Mouse (Mus musculus): ENCODE data around the gene Samd8. TPM values are rescaled to one million over a fixed set of nuclear protein-coding genes. Genes with fewer than 3 reads are reported as not detected.

Samd8 gene
- polyA plus RNA-seq, 1 experiment from 2014 or later, result 12.5 TPM

GRCm38 (mm10) chr14:21720430-21721205 lies 29.7 kb upstream of the Samd8 start:
- H3K27ac ChIP-seq (ENCODE audit: low read length), result no peak overlapping the region
- no peak overlapping the region for H3K4me2 ChIP-seq (ENCODE audit: low read depth, low read length)
- H3K9me3 ChIP-seq (ENCODE audit: control insufficient read depth, low read length), result no peaks in the 10 kb centered on the region
- H3K36me3 ChIP-seq (ENCODE audit: control insufficient read depth, insufficient read depth, low read length), result no peaks in the 10 kb centered on the region
- 74% methylated on average over 4 of the region's 4 CpGs for whole genome bisulfite sequencing
- no peak for ATAC-seq
- H3K4me1 ChIP-seq (ENCODE audit: control insufficient read depth, insufficient read depth, low read length), result no peaks in the 10 kb centered on the region
- no peak overlapping the region for H3K9ac ChIP-seq (ENCODE audit: low read depth, low read length)
- no peak overlapping the region for H3K4me3 ChIP-seq (ENCODE audit: low read length)
- H3K27me3 ChIP-seq (replicated peaks; ENCODE audit: control insufficient read depth, insufficient read depth, low read length), result no peaks in the 10 kb centered on the region

- Histone ChIP-seq H3K4me1 (ENCODE audit: control insufficient read depth, insufficient read depth, low read length) (no peaks in the 10 kb centered on the region), H3K36me3 (ENCODE audit: control insufficient read depth, insufficient read depth, low read length) (no peaks in the 10 kb centered on the region), H3K4me3 (ENCODE audit: low read length) (no peak overlapping the region), H3K27ac (ENCODE audit: low read length) (no peak overlapping the region), H3K9me3 (ENCODE audit: control insufficient read depth, low read length) (no peaks in the 10 kb centered on the region), H3K27me3 (replicated peaks; ENCODE audit: control insufficient read depth, insufficient read depth, low read length) (no peaks in the 10 kb centered on the region), H3K4me2 (ENCODE audit: low read depth, low read length) (no peak overlapping the region), H3K9ac (ENCODE audit: low read depth, low read length) (no peak overlapping the region)
- no peak for ATAC-seq
- WGBS, result 81% methylated on average over 8 of the region's 8 CpGs
Observed at GRCm38 (mm10) chr14:21722021-21722698, 28.2 kb upstream of the Samd8 start.

GRCm38 (mm10) chr14:21729031-21729732 lies 21.1 kb upstream of the Samd8 start:
- Histone ChIP-seq H3K27me3 (replicated peaks; ENCODE audit: control insufficient read depth, insufficient read depth, low read length) (no peaks in the 10 kb centered on the region), H3K27ac (ENCODE audit: low read length) (no peak overlapping the region), H3K9ac (ENCODE audit: low read depth, low read length) (no peak overlapping the region), H3K4me2 (ENCODE audit: low read depth, low read length) (no peak overlapping the region), H3K9me3 (ENCODE audit: control insufficient read depth, low read length) (no peaks in the 10 kb centered on the region), H3K4me1 (ENCODE audit: control insufficient read depth, insufficient read depth, low read length) (no peaks in the 10 kb centered on the region), H3K4me3 (ENCODE audit: low read length) (no peak overlapping the region), H3K36me3 (ENCODE audit: control insufficient read depth, insufficient read depth, low read length) (no peaks in the 10 kb centered on the region)
- 79% methylated on average over 6 of the region's 6 CpGs for WGBS
- no peak for ATAC-seq

- no peaks in the 10 kb centered on the region for H3K36me3 ChIP-seq (ENCODE audit: control insufficient read depth, insufficient read depth, low read length)
- H3K4me2 ChIP-seq (ENCODE audit: low read depth, low read length), result no peak overlapping the region
- no peaks in the 10 kb centered on the region for H3K9me3 ChIP-seq (ENCODE audit: control insufficient read depth, low read length)
- no peaks in the 10 kb centered on the region for H3K27me3 ChIP-seq (replicated peaks; ENCODE audit: control insufficient read depth, insufficient read depth, low read length)
- H3K4me1 ChIP-seq (ENCODE audit: control insufficient read depth, insufficient read depth, low read length), result no peaks in the 10 kb centered on the region
- H3K27ac ChIP-seq (ENCODE audit: low read length), result no peak overlapping the region
- H3K4me3 ChIP-seq (ENCODE audit: low read length), result no peak overlapping the region
- no peak overlapping the region for H3K9ac ChIP-seq (ENCODE audit: low read depth, low read length)
- WGBS, result 90% methylated on average over 4 of the region's 4 CpGs
- no peak for ATAC-seq
Observed at GRCm38 (mm10) chr14:21729936-21730335, 20.4 kb upstream of the Samd8 start.

- H3K4me3 ChIP-seq (ENCODE audit: low read length), result no peak overlapping the region
- no peaks in the 10 kb centered on the region for H3K9me3 ChIP-seq (ENCODE audit: control insufficient read depth, low read length)
- no peak overlapping the region for H3K27ac ChIP-seq (ENCODE audit: low read length)
- H3K4me2 ChIP-seq (ENCODE audit: low read depth, low read length), result no peak overlapping the region
- H3K36me3 ChIP-seq (ENCODE audit: control insufficient read depth, insufficient read depth, low read length), result no peaks in the 10 kb centered on the region
- no peaks in the 10 kb centered on the region for H3K4me1 ChIP-seq (ENCODE audit: control insufficient read depth, insufficient read depth, low read length)
- ATAC-seq, result no peak
- no peak overlapping the region for H3K9ac ChIP-seq (ENCODE audit: low read depth, low read length)
- WGBS, result 89% methylated on average over 15 of the region's 15 CpGs
- H3K27me3 ChIP-seq (replicated peaks; ENCODE audit: control insufficient read depth, insufficient read depth, low read length), result no peaks in the 10 kb centered on the region
Observed at GRCm38 (mm10) chr14:21733131-21733905, 17.0 kb upstream of the Samd8 start.

GRCm38 (mm10) chr14:21740345-21740744 lies 10.0 kb upstream of the Samd8 start:
- H3K36me3 ChIP-seq (ENCODE audit: control insufficient read depth, insufficient read depth, low read length), result no peaks in the 10 kb centered on the region
- no peaks in the 10 kb centered on the region for H3K9me3 ChIP-seq (ENCODE audit: control insufficient read depth, low read length)
- H3K4me2 ChIP-seq (ENCODE audit: low read depth, low read length), result no peak overlapping the region
- no peak overlapping the region for H3K4me3 ChIP-seq (ENCODE audit: low read length)
- WGBS, result 90% methylated on average over 7 of the region's 7 CpGs
- no peak for ATAC-seq
- no peak overlapping the region for H3K27ac ChIP-seq (ENCODE audit: low read length)
- H3K9ac ChIP-seq (ENCODE audit: low read depth, low read length), result no peak overlapping the region
- no peaks in the 10 kb centered on the region for H3K4me1 ChIP-seq (ENCODE audit: control insufficient read depth, insufficient read depth, low read length)
- H3K27me3 ChIP-seq (replicated peaks; ENCODE audit: control insufficient read depth, insufficient read depth, low read length), result no peaks in the 10 kb centered on the region

- Histone ChIP-seq H3K4me2 (ENCODE audit: low read depth, low read length) (no peak overlapping the region), H3K4me1 (ENCODE audit: control insufficient read depth, insufficient read depth, low read length) (no peaks in the 10 kb centered on the region), H3K36me3 (ENCODE audit: control insufficient read depth, insufficient read depth, low read length) (no peaks in the 10 kb centered on the region), H3K9ac (ENCODE audit: low read depth, low read length) (no peak overlapping the region), H3K9me3 (ENCODE audit: control insufficient read depth, low read length) (no peaks in the 10 kb centered on the region), H3K4me3 (ENCODE audit: low read length) (no peak overlapping the region), H3K27ac (ENCODE audit: low read length) (no peak overlapping the region), H3K27me3 (replicated peaks; ENCODE audit: control insufficient read depth, insufficient read depth, low read length) (no peaks in the 10 kb centered on the region)
- 91% methylated on average over 3 of the region's 3 CpGs for WGBS
- 0 out of 2 replicates have a peak, but pooled peaks have one; percentile 26 for ATAC-seq
Observed at GRCm38 (mm10) chr14:21741314-21741713, 9.0 kb upstream of the Samd8 start.

GRCm38 (mm10) chr14:21741786-21742185 lies 8.5 kb upstream of the Samd8 start:
- Histone ChIP-seq H3K27me3 (replicated peaks; ENCODE audit: control insufficient read depth, insufficient read depth, low read length) (no peaks in the 10 kb centered on the region), H3K4me2 (ENCODE audit: low read depth, low read length) (no peak overlapping the region), H3K4me3 (ENCODE audit: low read length) (no peak overlapping the region), H3K9ac (ENCODE audit: low read depth, low read length) (0 out of 2 replicates have a peak overlapping the region, but pooled peaks have one; percentile 13), H3K27ac (ENCODE audit: low read length) (no peak overlapping the region), H3K9me3 (ENCODE audit: control insufficient read depth, low read length) (no peaks in the 10 kb centered on the region), H3K36me3 (ENCODE audit: control insufficient read depth, insufficient read depth, low read length) (no peaks in the 10 kb centered on the region), H3K4me1 (ENCODE audit: control insufficient read depth, insufficient read depth, low read length) (no peaks in the 10 kb centered on the region)
- WGBS, result 20% methylated on average over 4 of the region's 4 CpGs
- peak; percentile 83 for ATAC-seq

GRCm38 (mm10) chr14:21742441-21742840 lies 7.9 kb upstream of the Samd8 start:
- Histone ChIP-seq H3K36me3 (ENCODE audit: control insufficient read depth, insufficient read depth, low read length) (no peaks in the 10 kb centered on the region), H3K9me3 (ENCODE audit: control insufficient read depth, low read length) (no peaks in the 10 kb centered on the region), H3K27ac (ENCODE audit: low read length) (no peak overlapping the region), H3K4me1 (ENCODE audit: control insufficient read depth, insufficient read depth, low read length) (no peaks in the 10 kb centered on the region), H3K4me2 (ENCODE audit: low read depth, low read length) (no peak overlapping the region), H3K27me3 (replicated peaks; ENCODE audit: control insufficient read depth, insufficient read depth, low read length) (no peaks in the 10 kb centered on the region), H3K4me3 (ENCODE audit: low read length) (no peak overlapping the region), H3K9ac (ENCODE audit: low read depth, low read length) (no peak overlapping the region)
- ATAC-seq, result no peak
- 94% methylated on average over 4 of the region's 4 CpGs for WGBS

All from intestine, embryonic 16.5 days (tissue).